Mouse (Mus musculus) heart, embryonic 11.5 days (tissue): Measurements from ENCODE around the gene Dusp14. TPM values are rescaled to one million over a fixed set of nuclear protein-coding genes. Genes with fewer than 3 reads are reported as not detected.

Experiments
- ATAC-seq: fragments of 200-750 bp; cut with Nextera tagmentation; replicated peaks from 2 replicates; pipeline ENCODE4 v1.8.0; 2017; ENCODE audit warnings: moderate library complexity; ENCODE audit not compliant: insufficient number of reproducible peaks, low FRiP score, low TSS enrichment
- H3K27ac ChIP-seq: fragments of 300-500 bp; sonication (generic); 2 replicates; pipeline ENCODE4 v1.5.1; 2014; ENCODE audit warnings: mild to moderate bottlenecking, low read depth, low read length
- H3K27me3 ChIP-seq: fragments of 300-500 bp; sonication (generic); 2 replicates; pipeline ENCODE4 v1.6.1; 2014; ENCODE audit warnings: mild to moderate bottlenecking, low read length, mixed read lengths; ENCODE audit not compliant: control insufficient read depth, insufficient read depth
- H3K36me3 ChIP-seq: fragments of 300-500 bp; sonication (generic); 2 replicates; pipeline ENCODE4 v1.6.1; 2014; ENCODE audit warnings: mild to moderate bottlenecking, low read length, moderate library complexity, mixed read lengths; ENCODE audit not compliant: control insufficient read depth, insufficient read depth
- H3K4me1 ChIP-seq: fragments of 300-500 bp; sonication (generic); 2 replicates; pipeline ENCODE4 v1.6.1; 2014; ENCODE audit warnings: low read length; ENCODE audit not compliant: control insufficient read depth, insufficient read depth
- H3K4me2 ChIP-seq: fragments of 300-500 bp; sonication (generic); 2 replicates; pipeline ENCODE4 v1.6.1; 2014; ENCODE audit warnings: mild to moderate bottlenecking, moderate library complexity
- H3K4me3 ChIP-seq: fragments of 300-500 bp; sonication (generic); 2 replicates; pipeline ENCODE4 v1.5.1; 2014; ENCODE audit warnings: low read depth, low read length
- H3K9ac ChIP-seq: fragments of 300-500 bp; sonication (generic); 2 replicates; pipeline ENCODE4 v1.6.1; 2014; ENCODE audit warnings: mild to moderate bottlenecking, low read depth, low read length, moderate library complexity
- H3K9me3 ChIP-seq: fragments of 300-500 bp; sonication (generic); replicated peaks from 2 replicates; pipeline ENCODE4 v1.6.1; 2016; ENCODE audit warnings: low read length; ENCODE audit not compliant: control insufficient read depth
- WGBS: fragments of 180-500 bp; shearing (Covaris S2); extraction: QIAGEN DNeasy Blood & Tissue Kit; methylation state at CpG from one replicate; pipeline ENCODE4 v1.1.7; 2014; ENCODE audit not compliant: insufficient replicate concordance; 5-methylcytosine and 5-hydroxymethylcytosine counted together
- polyA plus RNA-seq: library from polyadenylated mRNA; unstranded; fragments of >200 nt; fragmentation: Nextera tagmentation; extraction: Ambion mirVana; gene quantifications from 2 replicates; pipeline ENCODE4 v1.2.1, GENCODE M21; 2014

Dusp14 gene
- polyA plus RNA-seq, 1 experiment from 2014 or later: 6.3 TPM

- Histone ChIP-seq H3K4me3 (no peak overlapping the region), H3K27ac (no peak overlapping the region), H3K9ac (no peak overlapping the region), H3K9me3 (no peaks in the 10 kb centered on the region), H3K36me3 (peaks cover 12% of the 10 kb centered on the region), H3K4me1 (no peaks in the 10 kb centered on the region), H3K27me3 (no peaks in the 10 kb centered on the region), H3K4me2 (no peak overlapping the region)
- ATAC-seq: no peak
- WGBS: 82% methylated on average over 4 of the region's 4 CpGs
Measured at GRCm38 (mm10) chr11:83999411-83999915, 69.6 kb downstream of the Dusp14 start.

- Histone ChIP-seq H3K9me3 (no peaks in the 10 kb centered on the region), H3K36me3 (peaks cover 14% of the 10 kb centered on the region), H3K4me2 (no peak overlapping the region), H3K4me3 (no peak overlapping the region), H3K9ac (no peak overlapping the region), H3K27ac (no peak overlapping the region), H3K27me3 (no peaks in the 10 kb centered on the region), H3K4me1 (no peaks in the 10 kb centered on the region)
- WGBS: 93% methylated on average over 3 of the region's 3 CpGs
- ATAC-seq: no peak
Measured at GRCm38 (mm10) chr11:83998993-83999392, 70.1 kb downstream of the Dusp14 start.

Other genes with a start within 250 kb of the Dusp14 start
- gene Hnf1b, start 219.2 kb downstream of the Dusp14 start, polyA plus RNA-seq: 0.30 TPM in 1 of 2 replicates, not detected in the other
- 26.2 and 27.4 TPM in 2 replicates for gene Ddx52, start 127.2 kb downstream of the Dusp14 start, polyA plus RNA-seq
- gene Synrg, start 104.8 kb downstream of the Dusp14 start, polyA plus RNA-seq: 7.1 and 8.2 TPM in 2 replicates
- 21.3 and 24.2 TPM in 2 replicates for gene Tada2a, start 60.3 kb upstream of the Dusp14 start, polyA plus RNA-seq
- gene Acaca, start 60.4 kb upstream of the Dusp14 start, polyA plus RNA-seq: 11.9 and 12.1 TPM in 2 replicates
- not detected in 2 replicates for gene Gm11437, start 98.2 kb upstream of the Dusp14 start, polyA plus RNA-seq